Mouse (Mus musculus) thymus, adult 2 months (tissue): ENCODE measurements around the gene Pkhd1.

Experiments
- CTCF ChIP-seq: fragments of 200-500 bp; IDR thresholded peaks from 2 replicates; pipeline ENCODE4 v1.5.1; 2012; ENCODE audit warnings: mild to moderate bottlenecking, control low read depth, low read length, moderate library complexity, borderline replicate concordance; ENCODE audit not compliant: control insufficient read depth, poor library complexity, insufficient read depth; ENCODE audit errors: extremely low read depth
- POLR2A ChIP-seq: fragments of 200-500 bp; IDR thresholded peaks from 2 replicates; pipeline ENCODE4 v1.6.1; 2012; ENCODE audit warnings: mild to moderate bottlenecking, low read length, control low read depth, moderate library complexity; ENCODE audit not compliant: control insufficient read depth, poor library complexity, insufficient read depth; ENCODE audit errors: extremely low read depth

DNA sequence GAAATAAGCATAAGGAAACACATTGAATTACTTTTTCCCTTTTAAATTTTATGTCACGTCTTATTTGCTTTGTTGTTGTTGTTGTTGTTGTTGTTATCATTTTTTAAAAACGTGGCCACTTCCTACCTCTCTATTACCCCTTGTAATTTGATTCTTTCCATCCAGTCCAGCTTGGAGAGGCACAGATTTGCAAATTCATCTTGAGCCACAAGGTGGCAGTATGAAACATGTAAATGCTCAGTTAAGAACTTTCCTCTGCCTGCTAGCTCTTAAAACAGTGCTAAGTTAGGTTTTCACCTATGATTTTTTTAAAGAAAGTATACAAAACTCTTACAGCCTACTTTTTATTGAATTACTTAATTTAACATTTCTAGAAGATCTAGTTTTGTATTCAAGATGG, 306.4 kb downstream of the Pkhd1 start:
- TF ChIP-seq CTCF (no peak), POLR2A (no peak)
